Mouse (Mus musculus) testis, adult 2 months (tissue): ENCODE results near the gene Ibtk.

Source experiments
- CTCF ChIP-seq: fragments of 200-500 bp; IDR thresholded peaks from 2 replicates; pipeline ENCODE4 v1.5.1; 2012; ENCODE audit warnings: low read depth, mild to moderate bottlenecking, inconsistent platforms, low read length, moderate library complexity; ENCODE audit not compliant: control insufficient read depth, insufficient read depth, insufficient replicate concordance
- POLR2A ChIP-seq: fragments of 200-500 bp; IDR thresholded peaks from 2 replicates; pipeline ENCODE4 v1.6.1; 2012; ENCODE audit warnings: low read depth, mild to moderate bottlenecking, inconsistent platforms, low read length, moderate library complexity; ENCODE audit not compliant: control insufficient read depth

- TF ChIP-seq CTCF: no peak
- no peak for TF ChIP-seq POLR2A
Observed at GRCm38 (mm10) chr9:85671582-85672331, 77.4 kb downstream of the Ibtk start.
